Mouse (Mus musculus) limb, embryonic 14.5 days (tissue): ENCODE results near the gene Psme3. TPM values are rescaled to one million over a fixed set of nuclear protein-coding genes. Genes with fewer than 3 reads are reported as not detected.
A peak's percentile ranks its signal among the peaks of the same experiment; 100 is the strongest.

Source experiments
- ATAC-seq: fragments of 200-750 bp; cut with Nextera tagmentation; 2 replicates; pipeline ENCODE4 v1.8.0; 2017; ENCODE audit warnings: low read depth, moderate number of reproducible peaks, moderate TSS enrichment; ENCODE audit not compliant: low FRiP score
- DNase-seq: peaks from one replicate; pipeline ENCODE4 v3.0.0-alpha.2; 2015; ENCODE audit warnings: low spot score
- H3K27ac ChIP-seq: fragments of 300-500 bp; sonication (generic); replicated peaks from 2 replicates; pipeline ENCODE4 v1.5.1; 2014; ENCODE audit warnings: low read depth, mild to moderate bottlenecking, low read length, moderate library complexity, mixed read lengths
- H3K27me3 ChIP-seq: fragments of 300-500 bp; sonication (generic); 2 replicates; pipeline ENCODE4 v1.6.1; 2014; ENCODE audit warnings: low read length, mixed read lengths; ENCODE audit not compliant: control insufficient read depth, insufficient read depth
- H3K36me3 ChIP-seq: fragments of 300-500 bp; sonication (generic); 2 replicates; pipeline ENCODE4 v1.6.1; 2014; ENCODE audit warnings: mild to moderate bottlenecking, low read length, moderate library complexity, mixed read lengths; ENCODE audit not compliant: control insufficient read depth, insufficient read depth
- H3K4me1 ChIP-seq: fragments of 300-500 bp; sonication (generic); 2 replicates; pipeline ENCODE4 v1.6.1; 2014; ENCODE audit warnings: antibody characterized with exemption, low read length, mixed read lengths; ENCODE audit not compliant: control insufficient read depth, insufficient read depth
- H3K4me2 ChIP-seq: fragments of 300-500 bp; sonication (generic); replicated peaks from 2 replicates; pipeline ENCODE4 v1.6.1; 2014; ENCODE audit warnings: low read depth, mild to moderate bottlenecking, low read length, moderate library complexity; ENCODE audit not compliant: severe bottlenecking
- H3K4me3 ChIP-seq: fragments of 300-500 bp; sonication (generic); replicated peaks from 2 replicates; pipeline ENCODE4 v1.5.1; 2014; ENCODE audit warnings: low read length
- H3K9ac ChIP-seq: fragments of 300-500 bp; sonication (generic); 2 replicates; pipeline ENCODE4 v1.6.1; 2014; ENCODE audit warnings: mild to moderate bottlenecking, low read depth, low read length, moderate library complexity; ENCODE audit not compliant: severe bottlenecking
- H3K9me3 ChIP-seq: fragments of 300-500 bp; sonication (generic); 2 replicates; pipeline ENCODE4 v1.6.1; 2016; ENCODE audit warnings: low read length; ENCODE audit not compliant: control insufficient read depth
- POLR2A ChIP-seq: fragments of 200-500 bp; IDR thresholded peaks from 2 replicates; pipeline ENCODE4 v1.8.0; 2012; ENCODE audit warnings: inconsistent platforms, mild to moderate bottlenecking, moderate library complexity, borderline replicate concordance; ENCODE audit not compliant: insufficient read depth, insufficient read length; ENCODE audit errors: extremely low read depth
- WGBS: fragments of 180-500 bp; shearing (Covaris S2); extraction: QIAGEN DNeasy Blood & Tissue Kit; methylation state at CpG from one replicate; pipeline ENCODE4 v1.1.7; 2014; 5-methylcytosine and 5-hydroxymethylcytosine counted together
- polyA plus RNA-seq, 2 experiments: library from polyadenylated mRNA; depleted of rRNA in 1 of 2; stranded (reverse) in 1 of 2; unstranded in 1 of 2; fragments of >200 nt; fragmentation: Nextera tagmentation in 1 of 2; extraction: Ambion mirVana in 1 of 2; gene quantifications; 2 replicates each; pipeline versions ENCODE4 v1.2.1 to v1.2.3; 2012 to 2014

Gene Psme3
- polyA plus RNA-seq, 2 experiments = 105 to 128 TPM

- H3K9ac ChIP-seq = no peak overlapping the region
- no peak for TF ChIP-seq POLR2A
- no peaks in the 10 kb centered on the region for H3K4me1 ChIP-seq
- no peaks in the 10 kb centered on the region for H3K27me3 ChIP-seq
- H3K36me3 ChIP-seq = no peaks in the 10 kb centered on the region
- WGBS = 65% methylated on average over 7 of the region's 7 CpGs
- ATAC-seq (no peak), DNase-seq (peak; percentile 7)
- no peak overlapping the region for H3K4me2 ChIP-seq
- H3K27ac ChIP-seq = no peak overlapping the region
- no peak overlapping the region for H3K4me3 ChIP-seq
- no peaks in the 10 kb centered on the region for H3K9me3 ChIP-seq
Measured at GRCm38 (mm10) chr11:101348774-101349173, 32.8 kb downstream of the Psme3 start.

- TF ChIP-seq POLR2A = no peak
- Histone ChIP-seq H3K4me3 (no peak overlapping the region), H3K4me2 (no peak overlapping the region), H3K9ac (no peak overlapping the region), H3K27me3 (no peaks in the 10 kb centered on the region), H3K4me1 (no peaks in the 10 kb centered on the region), H3K36me3 (no peaks in the 10 kb centered on the region), H3K27ac (no peak overlapping the region), H3K9me3 (no peaks in the 10 kb centered on the region)
- DNase-seq = peak; percentile 5
- no peak for ATAC-seq
- 67% methylated on average over 3 of the region's 3 CpGs for WGBS
Measured at GRCm38 (mm10) chr11:101349216-101349615, 33.2 kb downstream of the Psme3 start.

DNA sequence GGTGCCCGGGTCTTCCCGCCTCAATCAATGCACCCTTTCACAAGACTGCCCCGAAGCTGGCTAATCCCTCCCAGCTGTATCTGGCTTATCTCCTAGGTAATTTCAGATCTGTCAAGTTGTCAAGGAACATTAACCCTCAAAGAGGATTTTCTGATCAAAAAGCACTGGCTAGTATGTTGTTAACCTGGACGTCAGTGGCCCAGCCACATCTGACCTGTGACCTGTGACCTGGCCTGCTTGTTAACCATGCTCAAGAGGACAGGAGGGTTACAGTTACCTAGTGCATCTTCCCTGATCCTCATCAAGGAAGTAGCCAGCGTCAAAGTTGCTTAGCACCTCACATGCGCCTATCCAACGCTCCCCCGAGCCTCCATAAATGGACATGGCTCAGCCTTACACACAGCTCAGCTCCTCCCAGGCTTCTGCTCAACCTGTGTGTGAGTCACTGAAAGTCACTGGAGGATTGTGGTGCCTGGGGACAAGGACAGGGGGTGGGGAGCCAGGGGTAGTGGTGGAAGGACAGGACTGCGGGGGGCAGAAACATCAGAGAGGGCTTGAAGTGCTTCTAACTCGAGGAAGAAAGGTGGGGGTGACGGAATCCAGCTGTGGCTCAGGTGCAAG is 35.2 kb downstream of the Psme3 start:
- Histone ChIP-seq H3K36me3 (no peaks in the 10 kb centered on the region), H3K9me3 (no peaks in the 10 kb centered on the region), H3K27me3 (no peaks in the 10 kb centered on the region), H3K9ac (no peak overlapping the region), H3K4me1 (no peaks in the 10 kb centered on the region), H3K4me2 (no peak overlapping the region), H3K27ac (no peak overlapping the region), H3K4me3 (no peak overlapping the region)
- ATAC-seq (no peak), DNase-seq (no peak)
- WGBS = 38% methylated on average over 11 of the region's 11 CpGs
- TF ChIP-seq POLR2A = no peak

DNA sequence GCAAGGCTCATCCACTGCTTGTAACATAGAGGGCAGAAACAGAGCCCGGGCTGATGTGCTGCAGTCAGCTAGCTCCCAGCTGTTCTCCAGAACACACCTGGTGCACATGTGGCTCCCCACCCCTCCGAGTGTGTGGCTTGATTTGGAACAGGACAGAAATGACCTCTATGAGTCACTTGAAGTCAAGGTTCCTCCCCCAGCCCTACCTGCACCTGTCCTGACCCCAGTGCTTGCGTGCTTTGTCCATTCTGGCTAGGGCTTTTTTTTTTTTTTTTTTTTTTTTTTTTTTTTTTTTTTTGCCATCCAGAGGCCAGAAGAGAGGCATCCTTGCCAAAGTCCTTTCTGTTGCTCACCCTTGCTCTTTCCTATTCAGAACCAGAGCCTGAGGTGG is 35.7 kb downstream of the Psme3 start:
- Histone ChIP-seq H3K36me3 (no peaks in the 10 kb centered on the region), H3K4me1 (no peaks in the 10 kb centered on the region), H3K4me2 (no peak overlapping the region), H3K27me3 (no peaks in the 10 kb centered on the region), H3K27ac (no peak overlapping the region), H3K9me3 (no peaks in the 10 kb centered on the region), H3K4me3 (no peak overlapping the region), H3K9ac (no peak overlapping the region)
- TF ChIP-seq POLR2A = no peak
- WGBS = 25% methylated on average over 2 of the region's 3 CpGs
- DNase-seq (no peak), ATAC-seq (no peak)

DNA sequence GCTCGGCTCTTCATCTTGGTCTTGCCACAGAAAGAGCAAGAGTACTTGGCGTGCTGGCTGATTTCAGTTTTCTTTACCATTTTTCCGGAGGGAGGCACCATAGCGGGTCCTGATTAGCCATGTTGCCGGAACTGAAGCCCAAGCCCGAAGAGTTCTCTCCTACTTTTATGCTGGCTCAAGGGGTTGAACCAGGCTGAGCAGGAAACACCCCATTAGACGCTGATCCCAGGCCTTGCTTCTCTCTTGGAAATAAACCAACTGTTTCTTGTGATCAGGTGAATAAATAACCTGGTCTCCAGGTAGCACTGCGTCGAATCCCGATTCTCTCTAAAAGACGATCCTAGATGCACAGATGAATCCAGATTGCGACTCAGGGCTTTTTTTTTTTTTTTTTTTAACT is 37.4 kb downstream of the Psme3 start:
- Histone ChIP-seq H3K4me2 (no peak overlapping the region), H3K4me1 (no peaks in the 10 kb centered on the region), H3K9ac (no peak overlapping the region), H3K27me3 (no peaks in the 10 kb centered on the region), H3K9me3 (no peaks in the 10 kb centered on the region), H3K4me3 (no peak overlapping the region), H3K27ac (no peak overlapping the region), H3K36me3 (no peaks in the 10 kb centered on the region)
- no peak for ATAC-seq
- no peak for TF ChIP-seq POLR2A
- WGBS = 87% methylated on average over 12 of the region's 12 CpGs
- no peak for DNase-seq

GRCm38 (mm10) chr11:101354438-101355010 is 38.5 kb downstream of the Psme3 start:
- Histone ChIP-seq H3K27ac (no peak overlapping the region), H3K4me2 (no peak overlapping the region), H3K27me3 (no peaks in the 10 kb centered on the region), H3K4me1 (no peaks in the 10 kb centered on the region), H3K4me3 (no peak overlapping the region), H3K9me3 (no peaks in the 10 kb centered on the region), H3K9ac (no peak overlapping the region), H3K36me3 (no peaks in the 10 kb centered on the region)
- 73% methylated on average over 5 of the region's 5 CpGs for WGBS
- ATAC-seq (no peak), DNase-seq (no peak)
- TF ChIP-seq POLR2A = no peak
